Mouse (Mus musculus) c-Kit-negative CD71-positive TER-119-positive erythroid progenitor cells, embryonic 14.5 days (primary cell): ENCODE data around the gene Myo1h.

ENCODE experiments used
- DNase-seq: peaks from one replicate; pipeline ENCODE4 v3.0.0-alpha.2; 2013; ENCODE audit warnings: low read depth, low spot score

The Myo1h gene

GRCm38 (mm10) chr5:114296693-114297631 lies 8.0 kb downstream of the Myo1h start:
- no peak for DNase-seq

GRCm38 (mm10) chr5:114298212-114298894 lies 9.4 kb downstream of the Myo1h start:
- no peak for DNase-seq

GRCm38 (mm10) chr5:114299156-114299855 lies 10.3 kb downstream of the Myo1h start:
- no peak for DNase-seq

GRCm38 (mm10) chr5:114299883-114300610 lies 11.1 kb downstream of the Myo1h start:
- DNase-seq: no peak

- DNase-seq: no peak
These were observed 14.2 kb downstream of the Myo1h start for GRCm38 (mm10) chr5:114303166-114303565.

GRCm38 (mm10) chr5:114306496-114306895 lies 17.5 kb downstream of the Myo1h start:
- no peak for DNase-seq

- no peak for DNase-seq
These were observed 20.1 kb downstream of the Myo1h start for GRCm38 (mm10) chr5:114308765-114309679.

- DNase-seq: no peak
These were observed 20.7 kb downstream of the Myo1h start for GRCm38 (mm10) chr5:114309680-114310036.

- DNase-seq: no peak
These were observed 34.3 kb downstream of the Myo1h start for GRCm38 (mm10) chr5:114323105-114323790.

- no peak for DNase-seq
These were observed 35.0 kb downstream of the Myo1h start for GRCm38 (mm10) chr5:114323791-114324507.

- DNase-seq: no peak
These were observed 54.0 kb downstream of the Myo1h start for GRCm38 (mm10) chr5:114342996-114343395.

GRCm38 (mm10) chr5:114343612-114344011 lies 54.6 kb downstream of the Myo1h start:
- no peak for DNase-seq

- DNase-seq: peak; percentile 44
These were observed 56.6 kb downstream of the Myo1h start for GRCm38 (mm10) chr5:114345538-114345937.

GRCm38 (mm10) chr5:114347005-114347404 lies 58.0 kb downstream of the Myo1h start:
- DNase-seq: no peak

- no peak for DNase-seq
These were observed 62.5 kb downstream of the Myo1h start for GRCm38 (mm10) chr5:114351490-114351889.

- no peak for DNase-seq
These were observed 67.4 kb downstream of the Myo1h start for GRCm38 (mm10) chr5:114356250-114356935.

- no peak for DNase-seq
These were observed 68.2 kb downstream of the Myo1h start for GRCm38 (mm10) chr5:114356936-114357751.

- no peak for DNase-seq
These were observed 69.9 kb downstream of the Myo1h start for GRCm38 (mm10) chr5:114358833-114359232.
